Mouse (Mus musculus) midbrain, embryonic 14.5 days (tissue): Measurements from ENCODE around the gene Ifnlr1. TPM values are rescaled to one million over a fixed set of nuclear protein-coding genes. Genes with fewer than 3 reads are reported as not detected.

Source experiments
- ATAC-seq: fragments of 200-750 bp; cut with Nextera tagmentation; 2 replicates; pipeline ENCODE4 v1.8.0; 2017; ENCODE audit warnings: moderate number of reproducible peaks, moderate library complexity; ENCODE audit not compliant: low FRiP score, low TSS enrichment
- DNase-seq: peaks from one replicate; pipeline ENCODE4 v3.0.0-alpha.2; 2015
- H3K27ac ChIP-seq: fragments of 300-500 bp; sonication (generic); replicated peaks from 2 replicates; pipeline ENCODE4 v1.5.1; 2014; ENCODE audit warnings: mild to moderate bottlenecking, low read depth, low read length, moderate library complexity
- H3K27me3 ChIP-seq: fragments of 300-500 bp; sonication (generic); 2 replicates; pipeline ENCODE4 v1.6.1; 2014; ENCODE audit warnings: low read length, control low read depth, mixed read lengths; ENCODE audit not compliant: control insufficient read depth, insufficient read depth
- H3K36me3 ChIP-seq: fragments of 300-500 bp; sonication (generic); 2 replicates; pipeline ENCODE4 v1.6.1; 2014; ENCODE audit warnings: low read length, control low read depth; ENCODE audit not compliant: control insufficient read depth, insufficient read depth
- H3K4me1 ChIP-seq: fragments of 300-500 bp; sonication (generic); 2 replicates; pipeline ENCODE4 v1.6.1; 2014; ENCODE audit warnings: mild to moderate bottlenecking, antibody characterized with exemption, low read length, control low read depth; ENCODE audit not compliant: control insufficient read depth, insufficient read depth
- H3K4me2 ChIP-seq: fragments of 300-500 bp; sonication (generic); 2 replicates; pipeline ENCODE4 v1.6.1; 2014; ENCODE audit warnings: mild to moderate bottlenecking, low read length, moderate library complexity
- H3K4me3 ChIP-seq: fragments of 300-500 bp; sonication (generic); replicated peaks from 2 replicates; pipeline ENCODE4 v1.5.1; 2014; ENCODE audit warnings: low read depth, low read length
- H3K9ac ChIP-seq: fragments of 300-500 bp; sonication (generic); replicated peaks from 2 replicates; pipeline ENCODE4 v1.6.1; 2014; ENCODE audit warnings: mild to moderate bottlenecking, low read length, moderate library complexity
- H3K9me3 ChIP-seq: fragments of 300-500 bp; sonication (generic); 2 replicates; pipeline ENCODE4 v1.6.1; 2016; ENCODE audit warnings: low read length, control low read depth, mixed read lengths; ENCODE audit not compliant: control insufficient read depth
- WGBS: fragments of 180-500 bp; shearing (Covaris S2); extraction: QIAGEN DNeasy Blood & Tissue Kit; methylation state at CpG from one replicate; pipeline ENCODE4 v1.1.7; 2014; 5-methylcytosine and 5-hydroxymethylcytosine counted together
- polyA plus RNA-seq: library from polyadenylated mRNA; unstranded; fragments of >200 nt; fragmentation: Nextera tagmentation; extraction: Ambion mirVana; gene quantifications from 2 replicates; pipeline ENCODE4 v1.2.1, GENCODE M21; 2014

Gene Ifnlr1
- polyA plus RNA-seq, 1 experiment from 2014 or later, result 0.13 TPM

GRCm38 (mm10) chr4:135722540-135723290 is 36.6 kb downstream of the Ifnlr1 start:
- no peaks in the 10 kb centered on the region for H3K36me3 ChIP-seq
- H3K4me1 ChIP-seq, result no peaks in the 10 kb centered on the region
- H3K9ac ChIP-seq, result no peak overlapping the region
- H3K4me2 ChIP-seq, result no peak overlapping the region
- H3K27ac ChIP-seq, result no peak overlapping the region
- WGBS, result 75% methylated on average over 17 of the region's 17 CpGs
- H3K4me3 ChIP-seq, result no peak overlapping the region
- H3K27me3 ChIP-seq, result no peaks in the 10 kb centered on the region
- ATAC-seq (no peak), DNase-seq (no peak)
- H3K9me3 ChIP-seq, result no peaks in the 10 kb centered on the region

GRCm38 (mm10) chr4:135726416-135726815 is 40.3 kb downstream of the Ifnlr1 start:
- WGBS, result 85% methylated on average over 11 of the region's 11 CpGs
- no peak overlapping the region for H3K27ac ChIP-seq

GRCm38 (mm10) chr4:135727817-135728216 is 41.7 kb downstream of the Ifnlr1 start, which contains the start of gene Il22ra1:
Gene Il22ra1, plus strand, starts transcription at chr4:135728172.
- H3K4me2 ChIP-seq, result no peak within 1 kb of the TSS
- 57% methylated on average over 14 of the region's 14 CpGs for WGBS
- H3K4me1 ChIP-seq, result no peaks in the 10 kb centered on the region
- no peak within 1 kb of the TSS for H3K27ac ChIP-seq
- no peak within 1 kb of the TSS for H3K4me3 ChIP-seq
- no peaks in the 10 kb centered on the region for H3K27me3 ChIP-seq
- DNase-seq (no peak), ATAC-seq (no peak)
- no peaks in the 10 kb centered on the region for H3K36me3 ChIP-seq
- no peak within 1 kb of the TSS for H3K9ac ChIP-seq
- no peaks in the 10 kb centered on the region for H3K9me3 ChIP-seq

More at GRCm38 (mm10) chr4:135726416-135726815, 40.3 kb downstream of the Ifnlr1 start:
- H3K4me2 ChIP-seq, result no peak overlapping the region
- no peaks in the 10 kb centered on the region for H3K4me1 ChIP-seq
- H3K9me3 ChIP-seq, result no peaks in the 10 kb centered on the region
- no peak overlapping the region for H3K9ac ChIP-seq
- ATAC-seq, result no peak
- no peak overlapping the region for H3K4me3 ChIP-seq
- no peak for DNase-seq
- H3K27me3 ChIP-seq, result no peaks in the 10 kb centered on the region
- no peaks in the 10 kb centered on the region for H3K36me3 ChIP-seq

- H3K27ac ChIP-seq, result no peak overlapping the region
- H3K4me1 ChIP-seq, result no peaks in the 10 kb centered on the region
- DNase-seq (no peak), ATAC-seq (no peak)
- no peaks in the 10 kb centered on the region for H3K36me3 ChIP-seq
- 80% methylated on average over 9 of the region's 9 CpGs for WGBS
- H3K4me3 ChIP-seq, result no peak overlapping the region
- H3K4me2 ChIP-seq, result no peak overlapping the region
- no peaks in the 10 kb centered on the region for H3K9me3 ChIP-seq
- H3K27me3 ChIP-seq, result no peaks in the 10 kb centered on the region
- no peak overlapping the region for H3K9ac ChIP-seq
These were observed 44.1 kb downstream of the Ifnlr1 start for GRCm38 (mm10) chr4:135730204-135730603.

- Histone ChIP-seq H3K36me3 (no peaks in the 10 kb centered on the region), H3K4me3 (no peak overlapping the region), H3K4me2 (no peak overlapping the region), H3K9me3 (no peaks in the 10 kb centered on the region), H3K27ac (no peak overlapping the region), H3K27me3 (no peaks in the 10 kb centered on the region), H3K4me1 (no peaks in the 10 kb centered on the region), H3K9ac (no peak overlapping the region)
- 81% methylated on average over 8 of the region's 8 CpGs for WGBS
- ATAC-seq, result no peak
- no peak for DNase-seq
These were observed 44.9 kb downstream of the Ifnlr1 start for GRCm38 (mm10) chr4:135730951-135731350.

GRCm38 (mm10) chr4:135733901-135734300 is 47.8 kb downstream of the Ifnlr1 start:
- Histone ChIP-seq H3K9ac (no peak overlapping the region), H3K27ac (no peak overlapping the region), H3K36me3 (no peaks in the 10 kb centered on the region), H3K27me3 (no peaks in the 10 kb centered on the region), H3K4me1 (no peaks in the 10 kb centered on the region), H3K4me3 (no peak overlapping the region), H3K9me3 (no peaks in the 10 kb centered on the region), H3K4me2 (no peak overlapping the region)
- ATAC-seq (no peak), DNase-seq (no peak)
- WGBS, result 95% methylated on average over 14 of the region's 14 CpGs

GRCm38 (mm10) chr4:135736903-135737302 is 50.8 kb downstream of the Ifnlr1 start:
- no peak for DNase-seq
- 91% methylated on average over 3 of the region's 3 CpGs for WGBS
- H3K27me3 ChIP-seq, result no peaks in the 10 kb centered on the region

GRCm38 (mm10) chr4:135738237-135738636 is 52.1 kb downstream of the Ifnlr1 start:
- no peaks in the 10 kb centered on the region for H3K36me3 ChIP-seq
- no peak for ATAC-seq
- H3K4me1 ChIP-seq, result no peaks in the 10 kb centered on the region
- DNase-seq, result no peak
- H3K4me2 ChIP-seq, result no peak overlapping the region
- no peaks in the 10 kb centered on the region for H3K27me3 ChIP-seq
- H3K9me3 ChIP-seq, result no peaks in the 10 kb centered on the region
- no peak overlapping the region for H3K9ac ChIP-seq
- WGBS, result 64% methylated on average over 5 of the region's 5 CpGs
- H3K4me3 ChIP-seq, result no peak overlapping the region
- no peak overlapping the region for H3K27ac ChIP-seq

More at GRCm38 (mm10) chr4:135736903-135737302, 50.8 kb downstream of the Ifnlr1 start:
- ATAC-seq, result no peak
- Histone ChIP-seq H3K4me3 (no peak overlapping the region), H3K27ac (no peak overlapping the region), H3K9me3 (no peaks in the 10 kb centered on the region), H3K9ac (no peak overlapping the region), H3K36me3 (no peaks in the 10 kb centered on the region), H3K4me1 (no peaks in the 10 kb centered on the region), H3K4me2 (no peak overlapping the region)

GRCm38 (mm10) chr4:135739148-135739547 is 53.1 kb downstream of the Ifnlr1 start:
- ATAC-seq, result no peak
- no peak overlapping the region for H3K27ac ChIP-seq
- H3K4me2 ChIP-seq, result no peak overlapping the region
- H3K27me3 ChIP-seq, result no peaks in the 10 kb centered on the region
- no peak for DNase-seq
- no peaks in the 10 kb centered on the region for H3K4me1 ChIP-seq
- H3K9me3 ChIP-seq, result no peaks in the 10 kb centered on the region
- no peak overlapping the region for H3K4me3 ChIP-seq
- H3K9ac ChIP-seq, result no peak overlapping the region
- 66% methylated on average over 7 of the region's 7 CpGs for WGBS
- no peaks in the 10 kb centered on the region for H3K36me3 ChIP-seq
